In the genomic region with DNA sequence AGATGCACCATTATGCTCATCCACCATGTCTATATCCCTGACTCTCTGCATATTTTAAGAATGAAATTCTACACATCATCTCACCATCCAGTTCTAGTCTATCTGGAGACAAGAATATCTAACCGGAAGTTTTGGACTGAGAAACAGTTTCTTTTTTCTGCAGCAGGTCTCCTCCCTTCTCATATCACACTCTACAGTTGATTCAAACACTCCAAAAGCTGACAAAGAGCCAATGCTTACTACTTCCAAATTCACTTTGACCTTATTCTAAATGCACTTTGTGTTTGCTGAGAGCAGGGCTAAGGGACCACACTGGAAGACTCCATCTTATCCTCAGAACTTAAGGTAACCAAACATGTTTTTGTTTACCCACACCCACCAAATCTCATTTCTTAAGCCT, we compare ENCODE assay signal across 25 mouse cellular contexts. TPM values are rescaled to one million over a fixed set of nuclear protein-coding genes. Genes with fewer than 3 reads are reported as not detected.
DNase-seq lines count a peak whose midpoint lies in the region; ATAC-seq and TF ChIP-seq lines count a peak whose summit lies in the region.
"Had no signal": no experiment of that assay in that cellular context is flagged by ENCODE, and none has a peak within 500 bp of the region (broad histone marks: within the 10 kb centered on the region; RNA-seq: fewer than 3 reads in every experiment).

No protein-coding gene starts in this region.

- intact Hi-C loops in left cerebral cortex, adult 2 months (cut with DNase I): no loop called here

- peaks cover 38% of the 10 kb centered on the region for H3K36me3 ChIP-seq in heart, embryonic 10.5 days
- H3K36me3 ChIP-seq in lung, postnatal 0 days (ENCODE audit: insufficient read depth, low read length): 0 out of 2 replicates have a peak, but pooled peaks cover 3% of the 10 kb centered on the region
- peaks cover 36 to 43% of the 10 kb centered on the region in 2 experiments for H3K36me3 ChIP-seq in MEL (ENCODE audit: control insufficient read depth in 1 of 2, insufficient read depth in 2 of 2, low read length in 2 of 2)
- no peaks in the 10 kb centered on the region; the same call in 1 of the 2 replicates for H3K36me3 ChIP-seq in neural tube, embryonic 15.5 days

- no peak for TF ChIP-seq POLR2A in MEL (IDR thresholded peaks at IDR 0.05; ENCODE audit: control insufficient read depth in 1 of 2, insufficient read depth in 1 of 2, low read depth in 1 of 2, low read length in 2 of 2, poor library complexity in 1 of 2)

- no peak for TF ChIP-seq CTCF in lung, postnatal 0 days (IDR thresholded peaks at IDR 0.05)
- no peak for TF ChIP-seq CTCF in MEL (IDR thresholded peaks at IDR 0.05 in 2 of 3, conservative IDR thresholded peaks at IDR 0.05 in 1 of 3; ENCODE audit: control insufficient read depth in 1 of 3, insufficient read depth in 1 of 3, low read depth in 2 of 3, low read length in 3 of 3, poor library complexity in 1 of 3, severe bottlenecking in 1 of 3)
- no peak for TF ChIP-seq CTCF in left cerebral cortex, adult 2 months (IDR thresholded peaks at IDR 0.05)

- H3K27ac ChIP-seq in heart, embryonic 10.5 days: no peak overlapping the region
- no peak overlapping the region for H3K27ac ChIP-seq in lung, postnatal 0 days (ENCODE audit: low read length)
- H3K27ac ChIP-seq in MEL (ENCODE audit: control insufficient read depth, low read depth, low read length): no peak overlapping the region
- H3K27ac ChIP-seq in left cerebral cortex, adult 2 months: no peak overlapping the region
- no peak overlapping the region for H3K27ac ChIP-seq in neural tube, embryonic 15.5 days (replicated peaks)
- H3K27ac ChIP-seq: forebrain, embryonic 10.5 days; forebrain, embryonic 13.5 days; heart, adult 2 months; heart, embryonic 13.5 days; hindbrain, embryonic 10.5 days; hindbrain, embryonic 13.5 days had no signal

- H3K4me3 ChIP-seq in heart, embryonic 10.5 days: no peak overlapping the region
- H3K4me3 ChIP-seq in lung, postnatal 0 days (ENCODE audit: low read depth, low read length): no peak overlapping the region
- H3K4me3 ChIP-seq in MEL (ENCODE audit: control insufficient read depth in 1 of 2, insufficient read depth in 1 of 2, low read depth in 2 of 2, low read length in 2 of 2): peak overlapping the region in 1 of 2 experiments; percentile 21; a peak in 1 of 4 replicates
- H3K4me3 ChIP-seq in left cerebral cortex, adult 2 months: no peak overlapping the region
- H3K4me3 ChIP-seq in neural tube, embryonic 15.5 days (replicated peaks): no peak overlapping the region
- H3K4me3 ChIP-seq: forebrain, embryonic 10.5 days; forebrain, embryonic 13.5 days; heart, adult 2 months; heart, embryonic 13.5 days; hindbrain, embryonic 10.5 days; hindbrain, embryonic 13.5 days had no signal

- H3K9me3 ChIP-seq in heart, embryonic 10.5 days: no peaks in the 10 kb centered on the region
- H3K9me3 ChIP-seq in lung, postnatal 0 days (ENCODE audit: low read length): no peaks in the 10 kb centered on the region
- H3K9me3 ChIP-seq in MEL (replicated peaks; ENCODE audit: insufficient read depth, low read length): no peaks in the 10 kb centered on the region
- no peaks in the 10 kb centered on the region for H3K9me3 ChIP-seq in neural tube, embryonic 15.5 days (replicated peaks)
- H3K9me3 ChIP-seq: forebrain, embryonic 10.5 days; forebrain, embryonic 13.5 days; heart, embryonic 13.5 days; hindbrain, embryonic 10.5 days; hindbrain, embryonic 13.5 days had no signal

- peak; percentile 13 for DNase-seq in heart, adult 8-10 months (ENCODE audit: low spot score)
- no peak for DNase-seq in heart, embryonic 10.5 days (ENCODE audit: low spot score)
- DNase-seq in lung, postnatal 0 days (ENCODE audit: low spot score): peak; percentile 18
- DNase-seq in lung, postnatal 4 days: no peak
- DNase-seq in MEL (ENCODE audit: low read depth, low spot score): peak; percentile 64
- peak; percentile 43 for DNase-seq in induced T-regulatory cell, adult 2 months (ENCODE audit: low read depth)
- DNase-seq in left cerebral cortex, adult 2 months (ENCODE audit: extremely low spot score in 1 of 2, low spot score in 2 of 2): no peak
- DNase-seq: adrenal gland, postnatal 10 days; adrenal gland, postnatal 36 days; cerebellum, adult 18-20 months; cerebellum, adult 9-10 months; cerebellum, postnatal 14 days; gastrocnemius, postnatal 14 days; heart, adult 2 months; heart, postnatal 36 days had no signal

- no peak overlapping the region for H3K9ac ChIP-seq in lung, postnatal 0 days (replicated peaks; ENCODE audit: low read depth)
- no peak overlapping the region for H3K9ac ChIP-seq in MEL (ENCODE audit: control insufficient read depth, low read depth, low read length, poor library complexity, severe bottlenecking)
- no peak overlapping the region for H3K9ac ChIP-seq in neural tube, embryonic 15.5 days (replicated peaks)
- H3K9ac ChIP-seq: forebrain, embryonic 13.5 days; heart, embryonic 13.5 days; hindbrain, embryonic 13.5 days had no signal

- 87% methylated on average over 1 of the region's 1 CpGs for WGBS in heart, embryonic 10.5 days
- 52% methylated on average over 1 of the region's 1 CpGs for WGBS in lung, postnatal 0 days
- 98% methylated on average over 1 of the region's 1 CpGs for WGBS in neural tube, embryonic 15.5 days

- no peak for ATAC-seq in lung, postnatal 0 days
- ATAC-seq in neural tube, embryonic 15.5 days (ENCODE audit: low FRiP score): no peak
- ATAC-seq: activated CD4-positive, CD25-positive, alpha-beta regulatory T cell, adult 4 months; CD4-positive, CD25-positive, alpha-beta regulatory T cell, adult 4 months; forebrain, embryonic 13.5 days; forebrain, embryonic 16.5 days; hindbrain, embryonic 16.5 days had no signal

- no peaks in the 10 kb centered on the region for H3K27me3 ChIP-seq in heart, embryonic 10.5 days (ENCODE audit: insufficient read depth, poor library complexity, severe bottlenecking)
- no peaks in the 10 kb centered on the region for H3K27me3 ChIP-seq in lung, postnatal 0 days (replicated peaks; ENCODE audit: insufficient read depth, low read length)
- H3K27me3 ChIP-seq in MEL (ENCODE audit: control insufficient read depth in 1 of 2, insufficient read depth in 2 of 2, low read length in 2 of 2): no peaks in the 10 kb centered on the region
- no peaks in the 10 kb centered on the region for H3K27me3 ChIP-seq in neural tube, embryonic 15.5 days (replicated peaks)
- H3K27me3 ChIP-seq: forebrain, embryonic 13.5 days; heart, embryonic 13.5 days; hindbrain, embryonic 13.5 days had no signal

- no peak overlapping the region for H3K4me2 ChIP-seq in lung, postnatal 0 days (replicated peaks; ENCODE audit: low read depth, low read length)
- H3K4me2 ChIP-seq in neural tube, embryonic 15.5 days: no peak overlapping the region
- H3K4me2 ChIP-seq: forebrain, embryonic 13.5 days; heart, embryonic 13.5 days; hindbrain, embryonic 13.5 days had no signal

- peaks cover 61% of the 10 kb centered on the region for H3K79me2 ChIP-seq in MEL (ENCODE audit: control insufficient read depth, insufficient read depth, low read length, poor library complexity)

- TF ChIP-seq RAD21 in MEL (IDR thresholded peaks at IDR 0.05; ENCODE audit: low read depth, low read length): no peak

- H3K4me1 ChIP-seq in heart, embryonic 10.5 days: no peaks in the 10 kb centered on the region
- no peaks in the 10 kb centered on the region for H3K4me1 ChIP-seq in lung, postnatal 0 days (ENCODE audit: insufficient read depth, low read depth, low read length)
- H3K4me1 ChIP-seq in MEL (ENCODE audit: control insufficient read depth in 1 of 2, insufficient read depth in 2 of 2, low read length in 2 of 2): peaks cover 7 to 10% of the 10 kb centered on the region in 2 experiments
- H3K4me1 ChIP-seq in neural tube, embryonic 15.5 days: no peaks in the 10 kb centered on the region
- H3K4me1 ChIP-seq: forebrain, embryonic 10.5 days; forebrain, embryonic 13.5 days; hindbrain, embryonic 10.5 days; hindbrain, embryonic 13.5 days had no signal

- no peak for TF ChIP-seq EP300 in lung, postnatal 0 days (IDR thresholded peaks at IDR 0.05)
- TF ChIP-seq EP300 in MEL (IDR thresholded peaks at IDR 0.05; ENCODE audit: low read depth in 1 of 2, low read length in 2 of 2): peak; percentile 43 to 58; a peak in 2 of 4 replicates

TF ChIP-seq in MEL, 35 proteins besides CTCF, POLR2A, EP300 and RAD21 (continues in another document):
- TF ChIP-seq BHLHE40 (IDR thresholded peaks at IDR 0.05; ENCODE audit: borderline replicate concordance, low read depth, low read length) (no peak), SIN3A (IDR thresholded peaks at IDR 0.05; ENCODE audit: low read length) (peak; percentile 68), TAL1 (IDR thresholded peaks at IDR 0.05; ENCODE audit: low read length) (no peak), SMC3 (IDR thresholded peaks at IDR 0.05; ENCODE audit: low read depth, low read length) (no peak), ETS1 (IDR thresholded peaks at IDR 0.05; ENCODE audit: low read depth, low read length) (peak; percentile 62; the same call in 1 of the 2 replicates), MAX (IDR thresholded peaks at IDR 0.05; ENCODE audit: low read length) (no peak), CHD2 (IDR thresholded peaks at IDR 0.05; ENCODE audit: low read length) (no peak), USF2 (IDR thresholded peaks at IDR 0.05; ENCODE audit: borderline replicate concordance in 1 of 2, insufficient read depth in 1 of 2, low read depth in 1 of 2, low read length in 2 of 2) (no peak), ELF1 (IDR thresholded peaks at IDR 0.05; ENCODE audit: low read depth, low read length) (peak; percentile 27; the same call in 1 of the 2 replicates), ZMIZ1 (IDR thresholded peaks at IDR 0.05; ENCODE audit: low read depth, low read length) (no peak)

RNA-seq across cellular contexts. Expression of gene Ppp4r3a, which starts 13.7 kb away (rescaled TPM):
- 10 to 100 TPM; 20.7 to 21.8 (median 21.3) TPM for total RNA-seq in heart, adult 8-10 months (2022)
- 39.5 and 51.7 TPM in 2 replicates for polyA plus RNA-seq in heart, embryonic 10.5 days (2016; fragmentation: Nextera tagmentation; extraction: Ambion mirVana)
- polyA plus RNA-seq in lung, postnatal 0 days (2015; fragmentation: Nextera tagmentation; extraction: Ambion mirVana): 16.4 and 20.5 TPM in 2 replicates
- 60.1 and 61.2 TPM in 2 replicates for total RNA-seq in MEL (2012; rRNA removed)
- polyA plus RNA-seq in MEL (2012; ENCODE audit: insufficient read depth in 1 of 2, insufficient read length in 2 of 2, low read depth in 1 of 2, low replicate concordance in 2 of 2, missing spikeins in 1 of 2): 100 to 1,000 TPM in 1 of 2 experiments, 10 to 100 TPM in 1; 48.5 to 701 TPM
- total RNA-seq in left cerebral cortex, adult 2 months (2021): 10 to 100 TPM; 44.1 to 45.0 TPM
- polyA plus RNA-seq in neural tube, embryonic 15.5 days (2015; fragmentation: Nextera tagmentation; extraction: Ambion mirVana): 23.3 and 26.2 TPM in 2 replicates

RNA-seq across cellular contexts. Expression of gene Ccdc88c, which starts 41.0 kb away (rescaled TPM):
- total RNA-seq in heart, adult 8-10 months (2022): 1 to 10 TPM; 4.2 to 6.4 (median 4.4) TPM
- polyA plus RNA-seq in heart, embryonic 10.5 days (2016; fragmentation: Nextera tagmentation; extraction: Ambion mirVana): 2.3 and 4.4 TPM in 2 replicates
- 6.9 and 7.4 TPM in 2 replicates for polyA plus RNA-seq in lung, postnatal 0 days (2015; fragmentation: Nextera tagmentation; extraction: Ambion mirVana)
- total RNA-seq in MEL (2012; rRNA removed): 8.5 and 8.7 TPM in 2 replicates
- polyA plus RNA-seq in MEL (2012; ENCODE audit: insufficient read depth in 1 of 2, insufficient read length in 2 of 2, low read depth in 1 of 2, low replicate concordance in 2 of 2, missing spikeins in 1 of 2): 10 to 100 TPM in 1 of 2 experiments, not detected in 1; 15.3 TPM
- 10 to 100 TPM; 23.2 to 30.1 TPM for total RNA-seq in left cerebral cortex, adult 2 months (2021)
- polyA plus RNA-seq in neural tube, embryonic 15.5 days (2015; fragmentation: Nextera tagmentation; extraction: Ambion mirVana): 9.6 and 10.1 TPM in 2 replicates

Comparison
In these comparisons a context has a peak if more than half of its experiments do, and no peak if none do; other contexts are left out.
1. DNase-seq: peak in heart, adult 8-10 months (single experiment), lung, postnatal 0 days (single experiment), MEL (single experiment) and induced T-regulatory cell, adult 2 months (single experiment); none in heart, embryonic 10.5 days (single experiment), lung, postnatal 4 days (0 of 2) and left cerebral cortex, adult 2 months (0 of 2).